Mouse (Mus musculus) thymus, postnatal 10 days (tissue): ENCODE results near the gene Pramel5.
"Not testable (repeated sequence)": the region's sequence is repeated elsewhere in the genome, so short reads cannot be mapped to it uniquely, and the experiment has no call there.

Experiments used
- DNase-seq, 2 experiments: peaks; one replicate each; pipeline ENCODE4 v3.0.0; 2021; ENCODE audit warnings: low spot score in 2 of 2

Pramel5 gene

GRCm38 (mm10) chr4:144280388-144280787, at the start of gene Pramel5:
Gene Pramel5, minus strand, starts transcription at chr4:144280488.
- DNase-seq = not testable (repeated sequence)

GRCm38 (mm10) chr4:144329949-144330348, 49.7 kb upstream of the Pramel5 start, which contains the start of gene Gm13128:
Gene Gm13128, plus strand, starts transcription at chr4:144330249.
- not testable (repeated sequence) for DNase-seq

GRCm38 (mm10) chr4:144312666-144313460, 32.6 kb upstream of the Pramel5 start:
- DNase-seq = not testable (repeated sequence)

- DNase-seq = not testable (repeated sequence)
These were observed 19.1 kb upstream of the Pramel5 start for GRCm38 (mm10) chr4:144299414-144299813.

GRCm38 (mm10) chr4:144254768-144255167, 25.5 kb downstream of the Pramel5 start:
- DNase-seq = not testable (repeated sequence)
